Mouse (Mus musculus): ENCODE measurements around the gene Gm14597.
"Not testable (repeated sequence)": the region's sequence is repeated elsewhere in the genome, so short reads cannot be mapped to it uniquely, and the experiment has no call there.

DNA sequence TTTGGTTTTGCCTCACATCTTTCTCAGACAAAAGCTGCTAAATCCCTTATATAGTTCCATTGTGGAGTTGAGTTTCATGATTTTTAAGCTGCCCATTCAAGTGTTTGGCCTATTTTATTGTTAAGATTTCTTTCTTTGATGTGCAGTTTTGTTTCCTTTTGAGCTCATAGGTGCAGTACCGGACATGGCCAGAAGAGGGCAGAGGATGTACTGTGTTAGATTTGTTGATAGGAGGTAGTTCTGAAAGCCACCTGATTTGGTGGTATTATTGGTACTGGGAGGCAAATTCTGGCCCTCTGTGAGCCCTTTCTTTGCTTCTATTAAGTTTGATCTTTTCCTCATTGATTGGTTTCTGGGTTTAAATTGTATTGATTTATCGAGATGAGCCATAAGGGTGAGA is 8.8 kb downstream of the Gm14597 start:
- not testable (repeated sequence) for TF ChIP-seq POLR2A (IDR thresholded peaks at IDR 0.05; ENCODE audit: insufficient read length, low read depth); MAX (IDR thresholded peaks at IDR 0.05; ENCODE audit: low read depth); MYOG (IDR thresholded peaks at IDR 0.05; ENCODE audit: control insufficient read depth in 1 of 3, insufficient read depth in 1 of 3, insufficient read length in 2 of 3, low read depth in 2 of 3); MYOD1 (IDR thresholded peaks at IDR 0.05; ENCODE audit: control insufficient read depth in 1 of 3, insufficient read length in 2 of 3, low read depth in 2 of 3); REST (IDR thresholded peaks at IDR 0.05; ENCODE audit: insufficient read depth, insufficient read length); CEBPB (IDR thresholded peaks at IDR 0.05; ENCODE audit: insufficient read depth, poor library complexity, severe bottlenecking); TCF3 (IDR thresholded peaks at IDR 0.05; ENCODE audit: insufficient read length, low read depth); POLR2AphosphoS2 (IDR thresholded peaks at IDR 0.05; ENCODE audit: insufficient read length, low read depth); USF1 (IDR thresholded peaks at IDR 0.05; ENCODE audit: low read depth); TCF12 (IDR thresholded peaks at IDR 0.05; ENCODE audit: insufficient read depth, poor library complexity, severe bottlenecking); E2F4 (IDR thresholded peaks at IDR 0.05; ENCODE audit: insufficient read depth); SRF (IDR thresholded peaks at IDR 0.05; ENCODE audit: control insufficient read depth, insufficient read length, low read depth)

All from myocyte (in vitro differentiated cells).